Mouse (Mus musculus) left cerebral cortex, adult 8-10 months (tissue): Measurements from ENCODE around the gene Mthfsd. TPM values are rescaled to one million over a fixed set of nuclear protein-coding genes. Genes with fewer than 3 reads are reported as not detected.

Source experiments
- DNase-seq, 2 experiments: peaks; one replicate each; pipeline ENCODE4 v3.0.0; 2022; ENCODE audit warnings: low spot score in 2 of 2
- total RNA-seq, 4 experiments: library from RNA; stranded (reverse); gene quantifications; 2 replicates each; pipeline ENCODE4 v1.2.4; 2022

Gene Mthfsd
- total RNA-seq, 4 experiments from 2014 or later = 33.9 to 43.3 (median 41.4) TPM

- no peak for DNase-seq
Measured at GRCm38 (mm10) chr8:121089631-121090380, 18.4 kb downstream of the Mthfsd start.

GRCm38 (mm10) chr8:121088871-121089630, 19.1 kb downstream of the Mthfsd start:
- no peak for DNase-seq

- no peak for DNase-seq
Measured at GRCm38 (mm10) chr8:121088281-121088680, 19.9 kb downstream of the Mthfsd start.

- no peak for DNase-seq
Measured at GRCm38 (mm10) chr8:121086004-121086900, 21.9 kb downstream of the Mthfsd start.

GRCm38 (mm10) chr8:121085561-121085960, 22.6 kb downstream of the Mthfsd start:
- no peak for DNase-seq

GRCm38 (mm10) chr8:121085011-121085410, 23.2 kb downstream of the Mthfsd start:
- DNase-seq = no peak

GRCm38 (mm10) chr8:121084210-121084951, 23.8 kb downstream of the Mthfsd start, which contains the start of gene Foxf1:
Gene Foxf1, plus strand, starts transcription at chr8:121084386.
- DNase-seq = no peak

- no peak for DNase-seq
Measured at GRCm38 (mm10) chr8:121083936-121084209, 24.3 kb downstream of the Mthfsd start.

GRCm38 (mm10) chr8:121083093-121083935, 24.9 kb downstream of the Mthfsd start:
- peak in 1 of 2 experiments; percentile 13 for DNase-seq

- no peak for DNase-seq
Measured at GRCm38 (mm10) chr8:121082218-121083092, 25.7 kb downstream of the Mthfsd start.

- DNase-seq = no peak
Measured at GRCm38 (mm10) chr8:121081398-121081797, 26.8 kb downstream of the Mthfsd start.

- DNase-seq = no peak
Measured at GRCm38 (mm10) chr8:121080361-121081090, 27.7 kb downstream of the Mthfsd start.

- DNase-seq = no peak
Measured at GRCm38 (mm10) chr8:121079944-121080343, 28.2 kb downstream of the Mthfsd start.

GRCm38 (mm10) chr8:121079201-121079600, 29.0 kb downstream of the Mthfsd start:
- no peak for DNase-seq

- DNase-seq = no peak
Measured at GRCm38 (mm10) chr8:121078721-121079120, 29.5 kb downstream of the Mthfsd start.

- no peak for DNase-seq
Measured at GRCm38 (mm10) chr8:121076555-121076954, 31.6 kb downstream of the Mthfsd start.

GRCm38 (mm10) chr8:121075936-121076335, 32.3 kb downstream of the Mthfsd start:
- no peak for DNase-seq

GRCm38 (mm10) chr8:121074848-121075145, 33.4 kb downstream of the Mthfsd start:
- no peak for DNase-seq
